Comparison of ENCODE assay signal across 16 mouse cellular contexts in genomic region chr4:148399437-148400094, GRCm38 (mm10). TPM values are rescaled to one million over a fixed set of nuclear protein-coding genes. Genes with fewer than 3 reads are reported as not detected.
DNase-seq lines count a peak whose midpoint lies in the region; ATAC-seq and TF ChIP-seq lines count a peak whose summit lies in the region.
"Had no signal": no experiment of that assay in that cellular context is flagged by ENCODE, and none has a peak within 500 bp of the region (broad histone marks: within the 10 kb centered on the region; RNA-seq: fewer than 3 reads in every experiment).

No protein-coding gene starts in this region.

- H3K9me3 ChIP-seq in kidney, postnatal 0 days (replicated peaks; ENCODE audit: low read length), result no peaks in the 10 kb centered on the region
- no peaks in the 10 kb centered on the region for H3K9me3 ChIP-seq in hindbrain, embryonic 11.5 days (ENCODE audit: control insufficient read depth, low read length)
- 0 out of 2 replicates have a peak, but pooled peaks cover 5% of the 10 kb centered on the region for H3K9me3 ChIP-seq in neural tube, embryonic 12.5 days
- H3K9me3 ChIP-seq: heart, embryonic 13.5 days; lung, embryonic 15.5 days had no signal

- H3K9ac ChIP-seq in kidney, postnatal 0 days (ENCODE audit: low read depth, low read length), result no peak overlapping the region
- H3K9ac ChIP-seq in hindbrain, embryonic 11.5 days (ENCODE audit: low read depth, low read length), result no peak overlapping the region
- H3K9ac ChIP-seq in neural tube, embryonic 12.5 days, result no peak overlapping the region
- H3K9ac ChIP-seq: heart, embryonic 13.5 days; lung, embryonic 15.5 days had no signal

- H3K27me3 ChIP-seq in kidney, postnatal 0 days (ENCODE audit: insufficient read depth, low read length), result 0 out of 2 replicates have a peak, but pooled peaks cover 4% of the 10 kb centered on the region
- H3K27me3 ChIP-seq in hindbrain, embryonic 11.5 days (ENCODE audit: control insufficient read depth, insufficient read depth, low read length), result peaks cover 5% of the 10 kb centered on the region; the same call in 1 of the 2 replicates
- peaks cover 7% of the 10 kb centered on the region; the same call in 1 of the 2 replicates for H3K27me3 ChIP-seq in neural tube, embryonic 12.5 days (replicated peaks)

- DNase-seq in kidney, postnatal 0 days (ENCODE audit: low spot score), result peak; percentile 80
- DNase-seq in kidney, postnatal 14 days, result no peak
- peak; percentile 64 for DNase-seq in embryo, embryonic 11 days
- DNase-seq in hindbrain, embryonic 11.5 days (ENCODE audit: low spot score), result no peak
- DNase-seq in urinary bladder, postnatal 36 days (ENCODE audit: low spot score in 2 of 2), result no peak
- DNase-seq in cerebellum, postnatal 36 days, result no peak
- DNase-seq: adrenal gland, postnatal 14 days; cerebellum, adult 8-10 months; heart, postnatal 4 days; kidney, adult 9 months; layer of hippocampus, adult 9-11 months; thymus, adult 2 months had no signal

- H3K4me2 ChIP-seq in kidney, postnatal 0 days (ENCODE audit: low read length), result no peak overlapping the region
- no peak overlapping the region for H3K4me2 ChIP-seq in hindbrain, embryonic 11.5 days (replicated peaks; ENCODE audit: low read depth, low read length)
- no peak overlapping the region for H3K4me2 ChIP-seq in neural tube, embryonic 12.5 days (replicated peaks)
- H3K4me2 ChIP-seq: heart, embryonic 13.5 days; lung, embryonic 15.5 days had no signal

- H3K36me3 ChIP-seq in kidney, postnatal 0 days (ENCODE audit: insufficient read depth, low read length), result no peaks in the 10 kb centered on the region
- no peaks in the 10 kb centered on the region for H3K36me3 ChIP-seq in hindbrain, embryonic 11.5 days (ENCODE audit: control insufficient read depth, insufficient read depth, low read length)
- H3K36me3 ChIP-seq in neural tube, embryonic 12.5 days, result no peaks in the 10 kb centered on the region
- H3K36me3 ChIP-seq: heart, embryonic 13.5 days; lung, embryonic 15.5 days had no signal

- peaks cover 9% of the 10 kb centered on the region for H3K4me1 ChIP-seq in kidney, postnatal 0 days (replicated peaks; ENCODE audit: insufficient read depth, low read length)
- peaks cover 12% of the 10 kb centered on the region for H3K4me1 ChIP-seq in hindbrain, embryonic 11.5 days (replicated peaks; ENCODE audit: control insufficient read depth, insufficient read depth, low read length)
- H3K4me1 ChIP-seq in neural tube, embryonic 12.5 days, result peaks cover 67% of the 10 kb centered on the region
- H3K4me1 ChIP-seq: lung, embryonic 15.5 days had no signal

- no peak overlapping the region for H3K4me3 ChIP-seq in kidney, postnatal 0 days (replicated peaks; ENCODE audit: low read depth, low read length)
- no peak overlapping the region for H3K4me3 ChIP-seq in hindbrain, embryonic 11.5 days (ENCODE audit: low read depth, low read length)
- H3K4me3 ChIP-seq in neural tube, embryonic 12.5 days, result no peak overlapping the region
- H3K4me3 ChIP-seq: heart, embryonic 13.5 days; lung, embryonic 15.5 days had no signal

- peak; percentile 65 for TF ChIP-seq CTCF in kidney, postnatal 0 days (IDR thresholded peaks at IDR 0.05; ENCODE audit: low read depth)

- WGBS in kidney, postnatal 0 days, result 27% methylated on average over 9 of the region's 9 CpGs
- WGBS in hindbrain, embryonic 11.5 days, result 43% methylated on average over 9 of the region's 9 CpGs
- 15% methylated on average over 9 of the region's 9 CpGs for WGBS in neural tube, embryonic 12.5 days

- peak; percentile 70 for ATAC-seq in kidney, postnatal 0 days (replicated peaks; ENCODE audit: low FRiP score, low read depth)
- ATAC-seq in hindbrain, embryonic 11.5 days (ENCODE audit: low FRiP score), result peak; percentile 58
- peak; percentile 74 for ATAC-seq in neural tube, embryonic 12.5 days (ENCODE audit: low FRiP score, low read depth)
- ATAC-seq: CD4-positive, CD25-positive, alpha-beta regulatory T cell, adult 4 months had no signal

- no peak overlapping the region for H3K27ac ChIP-seq in kidney, postnatal 0 days
- peak overlapping the region; percentile 84 for H3K27ac ChIP-seq in hindbrain, embryonic 11.5 days (ENCODE audit: low read depth, low read length)
- peak overlapping the region; percentile 74; the same call in 1 of the 2 replicates for H3K27ac ChIP-seq in neural tube, embryonic 12.5 days
- H3K27ac ChIP-seq: heart, embryonic 13.5 days; lung, embryonic 15.5 days had no signal

RNA-seq across cellular contexts. Expression of gene Ubiad1, which starts 45.0 kb away (rescaled TPM):
- polyA plus RNA-seq in kidney, postnatal 0 days (2015; fragmentation: Nextera tagmentation; extraction: Ambion mirVana), result 23.3 and 23.6 TPM in 2 replicates
- 14.4 and 14.6 TPM in 2 replicates for polyA plus RNA-seq in hindbrain, embryonic 11.5 days (2014; fragmentation: Nextera tagmentation; extraction: Ambion mirVana)
- 19.5 and 19.7 TPM in 2 replicates for polyA plus RNA-seq in neural tube, embryonic 12.5 days (2016; fragmentation: Nextera tagmentation; extraction: Ambion mirVana)

RNA-seq across cellular contexts. Expression of gene Mtor, which starts 48.8 kb away (rescaled TPM):
- 19.8 and 21.6 TPM in 2 replicates for polyA plus RNA-seq in kidney, postnatal 0 days (2015; fragmentation: Nextera tagmentation; extraction: Ambion mirVana)
- polyA plus RNA-seq in hindbrain, embryonic 11.5 days (2014; fragmentation: Nextera tagmentation; extraction: Ambion mirVana), result 28.0 and 33.0 TPM in 2 replicates
- 27.7 and 28.2 TPM in 2 replicates for polyA plus RNA-seq in neural tube, embryonic 12.5 days (2016; fragmentation: Nextera tagmentation; extraction: Ambion mirVana)

Comparison
In these comparisons a context has a peak if more than half of its experiments do, and no peak if none do; other contexts are left out.
1. DNase-seq: peak in kidney, postnatal 0 days (single experiment) and embryo, embryonic 11 days (single experiment); none in kidney, postnatal 14 days (single experiment), hindbrain, embryonic 11.5 days (single experiment), urinary bladder, postnatal 36 days (0 of 2) and cerebellum, postnatal 36 days (0 of 2).
2. Peak in every context shown above with its lines, with median percentiles within 50 percentile points of each other: ATAC-seq.